Mouse (Mus musculus): ENCODE results near the gene Clcn7. TPM values are rescaled to one million over a fixed set of nuclear protein-coding genes. Genes with fewer than 3 reads are reported as not detected.
A peak's percentile ranks its signal among the peaks of the same experiment; 100 is the strongest.

The Clcn7 gene
- polyA plus RNA-seq, 1 experiment from 2014 or later = 23.1 TPM

DNA sequence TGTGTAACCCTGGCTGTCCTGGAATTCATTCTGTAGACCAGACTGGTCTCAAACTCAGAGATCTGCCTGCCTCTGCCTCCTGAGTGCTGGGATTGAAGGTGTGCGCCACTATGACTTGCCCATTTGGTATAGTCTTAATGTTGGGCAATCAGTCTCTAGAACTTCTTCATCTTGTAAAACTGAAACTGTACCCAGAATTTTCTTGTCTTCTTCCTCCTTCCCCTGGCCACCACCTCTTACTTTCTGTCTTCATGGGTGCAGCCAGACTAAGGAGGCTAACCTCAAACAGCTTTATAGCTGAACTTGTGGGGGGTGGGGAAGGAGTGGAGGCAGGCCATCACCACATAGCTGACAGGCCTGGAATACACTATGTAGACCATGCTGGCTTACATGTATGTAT lies 5.6 kb downstream of the Clcn7 start:
- no peak overlapping the region for H3K4me3 ChIP-seq
- DNase-seq (ENCODE audit: low spot score) = no peak
- H3K27ac ChIP-seq (replicated peaks) = no peak overlapping the region
- H3K9me3 ChIP-seq (replicated peaks) = no peaks in the 10 kb centered on the region
- 93% methylated on average over 1 of the region's 1 CpGs for WGBS
- no peaks in the 10 kb centered on the region for H3K27me3 ChIP-seq (ENCODE audit: low read depth, poor library complexity, severe bottlenecking)
- peaks cover 10% of the 10 kb centered on the region for H3K4me1 ChIP-seq
- H3K36me3 ChIP-seq = 0 out of 2 replicates have a peak, but pooled peaks cover 28% of the 10 kb centered on the region

DNA sequence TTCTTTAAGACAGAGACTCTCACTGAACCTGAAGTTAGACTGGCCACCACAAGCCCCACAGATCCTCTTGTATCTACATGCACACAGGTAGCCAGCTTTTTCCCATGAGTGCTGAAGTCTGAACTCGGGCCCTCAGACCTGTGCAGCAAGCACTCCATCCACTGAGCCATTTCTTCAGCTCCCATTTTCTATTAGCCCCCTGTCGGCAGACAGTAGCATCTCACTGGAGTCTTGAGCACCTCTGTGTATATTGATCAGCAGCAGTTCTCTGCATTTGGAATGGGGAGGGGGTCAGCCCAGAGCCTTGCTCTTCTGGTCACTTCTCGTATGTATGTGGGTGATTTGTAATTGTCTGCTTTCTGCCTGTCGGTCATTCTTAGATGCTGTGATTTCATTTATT lies 6.8 kb downstream of the Clcn7 start:
- no peak for DNase-seq (ENCODE audit: low spot score)
- H3K36me3 ChIP-seq = peaks cover 35% of the 10 kb centered on the region
- no peaks in the 10 kb centered on the region for H3K9me3 ChIP-seq (replicated peaks)
- no peak overlapping the region for H3K4me3 ChIP-seq
- WGBS = 71% methylated on average over 4 of the region's 4 CpGs
- no peaks in the 10 kb centered on the region for H3K27me3 ChIP-seq (ENCODE audit: low read depth, poor library complexity, severe bottlenecking)
- no peaks in the 10 kb centered on the region for H3K4me1 ChIP-seq
- H3K27ac ChIP-seq (replicated peaks) = no peak overlapping the region

DNA sequence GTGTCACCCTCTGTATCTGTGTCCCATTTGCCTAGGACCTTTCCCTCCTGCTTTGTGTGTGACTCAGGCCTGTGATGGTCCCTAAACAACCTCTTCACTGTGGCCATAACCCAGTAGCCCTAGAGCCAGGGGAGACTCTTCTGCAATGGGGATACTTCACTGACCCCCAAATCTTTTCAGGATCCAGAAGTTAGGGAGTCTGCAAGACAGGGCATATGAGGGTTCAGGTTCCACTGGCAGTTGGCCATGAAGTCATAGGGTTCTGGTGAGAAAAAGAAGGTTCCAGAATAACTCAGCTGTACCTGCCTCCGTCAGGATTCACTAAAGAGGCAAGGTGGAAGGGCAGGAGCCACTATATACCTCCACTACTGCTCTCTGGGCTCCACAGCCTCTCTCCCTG lies 29.0 kb downstream of the Clcn7 start, which contains the start of gene Ccdc154:
TSS of gene Ccdc154 (plus strand) at position 301 of the 400 bp plus-strand sequence.
- no peak within 1 kb of the TSS for H3K27ac ChIP-seq (replicated peaks)
- peaks cover 43% of the 10 kb centered on the region for H3K36me3 ChIP-seq
- no peak for DNase-seq (ENCODE audit: low spot score)
- WGBS = 85% methylated on average over 1 of the region's 1 CpGs
- H3K4me3 ChIP-seq = no peak within 1 kb of the TSS
- H3K27me3 ChIP-seq (ENCODE audit: low read depth, poor library complexity, severe bottlenecking) = no peaks in the 10 kb centered on the region
- no peaks in the 10 kb centered on the region for H3K4me1 ChIP-seq
- H3K9me3 ChIP-seq (replicated peaks) = no peaks in the 10 kb centered on the region

DNA sequence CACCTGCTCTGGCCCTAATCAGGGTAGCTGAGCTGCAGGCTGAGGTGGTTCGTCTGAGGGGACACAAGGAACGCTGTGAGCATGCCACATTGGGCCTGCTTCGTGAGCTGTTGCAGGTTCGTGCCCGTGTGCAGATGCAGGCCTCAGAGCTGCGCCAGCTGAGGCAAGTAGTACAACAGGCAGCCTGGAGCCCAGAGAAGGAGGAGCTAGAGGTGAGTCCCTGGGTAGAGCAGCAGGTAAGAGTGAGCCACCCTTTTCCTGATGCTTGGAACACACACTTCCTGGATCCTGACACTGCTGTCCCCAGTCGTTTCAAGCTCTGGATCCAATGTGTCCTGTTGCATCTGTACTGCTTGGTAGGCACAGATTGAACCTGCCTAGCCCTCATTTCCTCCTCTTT lies 30.2 kb downstream of the Clcn7 start:
- Histone ChIP-seq H3K27ac (replicated peaks) (no peak overlapping the region), H3K27me3 (ENCODE audit: low read depth, poor library complexity, severe bottlenecking) (no peaks in the 10 kb centered on the region), H3K4me3 (no peak overlapping the region), H3K36me3 (peaks cover 32% of the 10 kb centered on the region), H3K4me1 (no peaks in the 10 kb centered on the region), H3K9me3 (replicated peaks) (no peaks in the 10 kb centered on the region)
- DNase-seq (ENCODE audit: low spot score) = no peak
- WGBS = 77% methylated on average over 7 of the region's 7 CpGs

DNA sequence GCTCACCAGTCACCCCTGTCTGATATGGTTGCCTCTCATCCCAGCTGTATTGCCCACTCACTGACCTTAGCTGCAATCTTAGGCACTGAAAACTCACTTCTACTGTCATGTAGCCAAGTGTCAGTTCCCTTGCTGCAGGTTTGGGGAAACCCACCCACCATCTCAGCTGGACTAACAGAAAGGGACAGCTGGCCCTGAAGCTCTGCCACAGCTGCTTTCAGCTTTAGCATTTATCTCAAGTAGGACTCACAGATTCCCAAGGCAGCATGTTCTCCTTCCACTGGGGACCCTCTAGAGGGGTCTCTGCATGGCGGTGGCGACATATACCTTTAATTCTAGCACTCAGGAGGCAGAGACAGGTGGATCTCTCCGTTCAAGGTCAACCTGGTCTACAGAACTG lies 31.6 kb downstream of the Clcn7 start:
- no peak for DNase-seq (ENCODE audit: low spot score)
- no peaks in the 10 kb centered on the region for H3K4me1 ChIP-seq
- peaks cover 19% of the 10 kb centered on the region for H3K36me3 ChIP-seq
- no peaks in the 10 kb centered on the region for H3K9me3 ChIP-seq (replicated peaks)
- H3K27ac ChIP-seq (replicated peaks) = no peak overlapping the region; the same call in 1 of the 2 replicates
- no peaks in the 10 kb centered on the region for H3K27me3 ChIP-seq (ENCODE audit: low read depth, poor library complexity, severe bottlenecking)
- WGBS = 91% methylated on average over 3 of the region's 3 CpGs
- no peak overlapping the region for H3K4me3 ChIP-seq

DNA sequence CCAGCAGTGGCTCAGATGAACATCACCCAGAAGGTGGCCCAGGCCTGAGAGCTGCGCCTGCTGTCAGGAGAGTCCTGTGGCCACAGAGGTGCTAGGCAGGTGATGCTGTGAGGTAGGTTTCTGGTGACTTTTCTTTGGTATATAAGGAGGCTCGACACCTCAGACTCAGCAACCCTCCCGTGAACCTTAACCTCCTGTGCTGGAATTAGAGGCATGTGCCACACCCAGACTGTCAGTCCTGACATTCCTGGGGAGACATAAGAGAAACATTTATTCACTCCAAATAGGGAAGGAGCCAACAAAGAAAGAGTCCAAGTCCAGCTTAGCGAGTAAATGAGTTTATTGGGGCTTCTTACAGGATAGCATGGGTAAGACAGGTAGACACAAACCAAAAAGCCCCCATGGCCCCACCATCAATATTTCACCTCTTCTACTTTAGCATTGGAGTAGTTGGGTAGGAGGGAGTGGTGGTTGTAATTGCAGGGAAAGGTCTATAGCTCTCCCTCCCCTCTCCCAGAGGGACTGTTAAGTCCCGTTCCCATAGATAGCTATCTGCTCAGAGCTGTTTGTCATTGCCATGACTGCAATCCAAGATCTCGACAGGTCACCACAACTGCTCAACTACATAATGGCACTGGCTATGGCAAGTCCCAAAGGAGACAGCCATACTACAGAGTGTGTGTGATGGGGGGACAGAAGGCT lies 32.9 kb downstream of the Clcn7 start:
- H3K4me3 ChIP-seq = no peak overlapping the region
- no peak overlapping the region for H3K27ac ChIP-seq (replicated peaks)
- H3K9me3 ChIP-seq (replicated peaks) = no peaks in the 10 kb centered on the region
- H3K36me3 ChIP-seq = peaks cover 6% of the 10 kb centered on the region
- H3K4me1 ChIP-seq = no peaks in the 10 kb centered on the region
- DNase-seq (ENCODE audit: low spot score) = no peak
- H3K27me3 ChIP-seq (ENCODE audit: low read depth, poor library complexity, severe bottlenecking) = no peaks in the 10 kb centered on the region
- 80% methylated on average over 6 of the region's 6 CpGs for WGBS

DNA sequence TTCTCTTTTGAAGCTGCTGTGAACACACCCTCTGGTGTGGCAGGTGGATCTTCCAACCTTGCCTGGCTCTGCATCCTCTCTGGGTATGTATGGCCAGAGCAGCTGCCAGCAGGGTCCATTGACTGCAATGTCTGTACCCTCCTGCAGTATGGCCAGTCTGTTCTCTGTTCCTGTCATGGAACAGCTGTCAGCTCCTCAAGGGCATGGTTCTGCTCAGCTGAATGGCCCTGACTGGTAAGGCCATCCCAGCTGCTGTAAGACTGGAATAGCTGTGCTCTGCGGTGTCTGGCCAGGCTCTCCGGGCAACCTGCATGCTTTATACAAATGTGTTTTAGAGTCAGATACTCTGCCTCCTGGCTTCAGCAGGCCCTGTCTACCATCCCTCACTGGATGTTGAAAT lies 36.5 kb downstream of the Clcn7 start:
- DNase-seq (ENCODE audit: low spot score) = no peak
- H3K4me1 ChIP-seq = no peaks in the 10 kb centered on the region
- WGBS = 88% methylated on average over 2 of the region's 2 CpGs

DNA sequence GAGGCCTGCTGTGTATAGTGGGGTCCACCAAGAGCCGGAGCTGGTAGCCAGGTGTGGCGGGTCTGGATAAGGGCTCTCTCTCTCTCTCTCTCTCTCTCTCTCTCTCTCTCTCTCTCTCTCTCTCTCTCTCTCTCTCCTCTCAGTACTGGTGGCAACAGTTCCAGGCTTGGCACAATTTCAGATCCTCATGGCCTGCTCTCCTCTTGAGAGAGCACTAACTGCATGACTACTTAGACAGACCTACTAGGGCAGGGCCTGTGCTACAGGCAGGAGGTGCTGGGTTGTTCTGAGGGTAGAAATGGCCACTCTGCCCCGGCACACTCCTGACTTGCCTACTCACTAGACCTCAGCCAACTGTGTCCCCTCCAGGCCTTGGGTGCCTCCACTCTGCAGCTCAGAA lies 39.4 kb downstream of the Clcn7 start:
- H3K36me3 ChIP-seq = no peaks in the 10 kb centered on the region
- H3K27me3 ChIP-seq (ENCODE audit: low read depth, poor library complexity, severe bottlenecking) = no peaks in the 10 kb centered on the region
- DNase-seq (ENCODE audit: low spot score) = no peak
- no peak overlapping the region for H3K27ac ChIP-seq (replicated peaks)
- WGBS = 88% methylated on average over 3 of the region's 3 CpGs
- H3K9me3 ChIP-seq (replicated peaks) = no peaks in the 10 kb centered on the region
- H3K4me1 ChIP-seq = peaks cover 7% of the 10 kb centered on the region; the same call in 1 of the 2 replicates
- no peak overlapping the region for H3K4me3 ChIP-seq

More for the DNA sequence above, 36.5 kb downstream of the Clcn7 start:
- Histone ChIP-seq H3K4me3 (no peak overlapping the region), H3K9me3 (replicated peaks) (no peaks in the 10 kb centered on the region), H3K36me3 (no peaks in the 10 kb centered on the region), H3K27ac (replicated peaks) (no peak overlapping the region), H3K27me3 (ENCODE audit: low read depth, poor library complexity, severe bottlenecking) (no peaks in the 10 kb centered on the region)

DNA sequence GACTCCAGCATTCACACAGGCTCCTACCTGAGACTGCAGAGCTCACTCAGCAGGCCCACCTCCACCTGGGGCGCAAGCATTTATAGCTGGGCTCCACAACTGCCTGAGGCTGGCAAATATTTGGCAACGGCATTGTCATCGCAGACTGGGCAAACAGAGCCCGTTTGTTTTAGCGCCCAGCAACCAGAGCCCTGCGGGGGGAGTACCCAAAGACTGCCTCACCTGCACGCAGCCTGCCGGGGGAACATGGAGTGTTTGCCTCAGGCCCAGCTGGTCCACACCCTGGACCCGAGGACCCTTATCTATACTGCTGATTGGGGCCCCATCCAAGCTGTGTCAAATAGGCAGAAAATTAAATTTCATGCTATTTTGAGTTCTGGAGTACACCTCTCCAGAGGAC lies 42.2 kb downstream of the Clcn7 start, which contains the start of gene Gm38655:
TSS of gene Gm38655 (minus strand) at position 61 of the 400 bp plus-strand sequence.
- H3K9me3 ChIP-seq (replicated peaks) = no peaks in the 10 kb centered on the region
- H3K27ac ChIP-seq (replicated peaks) = no peak within 1 kb of the TSS
- DNase-seq (ENCODE audit: low spot score) = no peak
- no peak within 1 kb of the TSS for H3K4me3 ChIP-seq
- H3K4me1 ChIP-seq = peaks cover 7% of the 10 kb centered on the region; the same call in 1 of the 2 replicates
- H3K27me3 ChIP-seq (ENCODE audit: low read depth, poor library complexity, severe bottlenecking) = no peaks in the 10 kb centered on the region
- 73% methylated on average over 9 of the region's 9 CpGs for WGBS
- no peaks in the 10 kb centered on the region for H3K36me3 ChIP-seq

DNA sequence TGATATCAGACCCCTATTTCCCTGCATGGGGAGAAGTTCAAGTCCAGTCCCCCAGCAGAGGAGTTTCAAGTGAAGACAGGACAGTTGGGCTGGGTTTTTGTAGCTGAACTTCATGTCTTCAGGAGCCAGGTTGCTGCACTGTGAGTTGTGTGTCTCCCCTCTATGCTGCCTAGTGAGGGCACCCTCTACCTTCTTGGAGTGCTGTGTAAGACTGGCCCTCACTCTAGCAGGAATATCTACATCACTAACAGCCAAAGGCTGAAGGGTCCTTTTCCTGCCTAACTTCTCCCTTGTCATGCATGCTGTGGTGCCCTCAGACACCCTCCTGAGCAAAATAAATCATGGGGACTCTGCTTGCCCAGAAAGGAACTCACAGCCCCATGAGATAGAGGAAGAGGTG lies 50.0 kb downstream of the Clcn7 start:
- Histone ChIP-seq H3K4me1 (peaks cover 38% of the 10 kb centered on the region), H3K27ac (replicated peaks) (peak overlapping the region; percentile 91; the same call in 1 of the 2 replicates), H3K4me3 (peak overlapping the region; percentile 99), H3K36me3 (0 out of 2 replicates have a peak, but pooled peaks cover 7% of the 10 kb centered on the region), H3K27me3 (ENCODE audit: low read depth, poor library complexity, severe bottlenecking) (0 out of 2 replicates have a peak, but pooled peaks cover 8% of the 10 kb centered on the region), H3K9me3 (replicated peaks) (no peaks in the 10 kb centered on the region)
- DNase-seq (ENCODE audit: low spot score) = no peak

DNA sequence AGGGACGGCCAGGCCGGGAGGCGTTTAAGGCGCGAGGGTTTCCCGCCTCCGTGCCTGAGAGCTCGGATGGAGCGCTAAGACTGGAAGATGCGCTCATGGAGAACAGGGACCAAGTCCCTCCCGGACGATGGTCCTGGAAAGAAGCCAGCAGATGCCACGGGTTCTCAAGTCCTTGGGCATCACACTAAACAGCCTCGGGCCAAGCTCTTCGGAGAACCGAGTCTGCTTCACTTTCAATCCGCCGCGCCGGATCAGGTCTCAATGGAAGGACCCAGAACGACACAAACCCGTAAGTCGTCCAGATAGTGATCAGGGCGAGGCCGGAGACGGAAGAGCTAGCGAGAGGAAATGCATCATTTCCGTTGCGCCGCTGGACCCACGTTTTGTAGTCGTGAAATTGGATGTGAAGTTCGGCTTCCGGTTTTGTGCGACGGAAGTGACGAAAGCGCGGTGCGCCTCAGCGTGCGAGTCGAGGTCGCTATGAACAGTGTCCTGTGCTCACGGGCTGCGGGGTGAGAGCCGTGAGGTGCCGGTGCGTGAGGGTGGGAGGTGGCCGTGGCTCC lies 51.0 kb downstream of the Clcn7 start, which contains the start of gene BC003965:
TSS of gene BC003965 (plus strand) at position 426 of the 563 bp plus-strand sequence.
- H3K27me3 ChIP-seq (ENCODE audit: low read depth, poor library complexity, severe bottlenecking) = 0 out of 2 replicates have a peak, but pooled peaks cover 8% of the 10 kb centered on the region
- H3K4me3 ChIP-seq = peak within 1 kb of the TSS; percentile 99
- peaks cover 44% of the 10 kb centered on the region for H3K4me1 ChIP-seq
- DNase-seq (ENCODE audit: low spot score) = peak; percentile 98
- H3K36me3 ChIP-seq = 0 out of 2 replicates have a peak, but pooled peaks cover 7% of the 10 kb centered on the region
- peak within 1 kb of the TSS; percentile 91 for H3K27ac ChIP-seq (replicated peaks)
- H3K9me3 ChIP-seq (replicated peaks) = no peaks in the 10 kb centered on the region
- under 1% methylated on average over 50 of the region's 50 CpGs for WGBS

DNA sequence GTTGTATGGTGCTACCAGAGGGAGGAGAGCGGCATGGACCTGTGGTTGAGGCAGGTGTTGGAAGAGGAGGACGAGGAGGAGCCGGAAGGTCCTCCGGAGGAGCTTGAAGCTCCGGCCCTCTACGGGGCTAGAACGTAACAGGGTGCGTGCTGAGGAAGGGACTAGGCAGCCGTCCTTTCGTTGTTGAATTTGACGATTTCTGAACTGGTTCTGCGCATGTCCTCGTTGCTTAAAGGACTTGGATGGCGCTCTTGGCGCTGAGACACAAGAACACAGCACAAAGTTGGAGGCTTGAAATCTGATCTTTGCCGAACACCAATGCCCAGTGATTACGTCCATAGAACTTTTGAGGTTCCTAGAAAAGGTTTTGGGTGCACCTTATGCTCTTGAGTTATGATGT lies 51.8 kb downstream of the Clcn7 start:
- Histone ChIP-seq H3K9me3 (replicated peaks) (no peaks in the 10 kb centered on the region), H3K4me3 (peak overlapping the region; percentile 99), H3K27ac (replicated peaks) (peak overlapping the region; percentile 91), H3K36me3 (0 out of 2 replicates have a peak, but pooled peaks cover 7% of the 10 kb centered on the region), H3K4me1 (peaks cover 52% of the 10 kb centered on the region), H3K27me3 (ENCODE audit: low read depth, poor library complexity, severe bottlenecking) (0 out of 2 replicates have a peak, but pooled peaks cover 8% of the 10 kb centered on the region)
- 10% methylated on average over 17 of the region's 17 CpGs for WGBS
- DNase-seq (ENCODE audit: low spot score) = no peak

DNA sequence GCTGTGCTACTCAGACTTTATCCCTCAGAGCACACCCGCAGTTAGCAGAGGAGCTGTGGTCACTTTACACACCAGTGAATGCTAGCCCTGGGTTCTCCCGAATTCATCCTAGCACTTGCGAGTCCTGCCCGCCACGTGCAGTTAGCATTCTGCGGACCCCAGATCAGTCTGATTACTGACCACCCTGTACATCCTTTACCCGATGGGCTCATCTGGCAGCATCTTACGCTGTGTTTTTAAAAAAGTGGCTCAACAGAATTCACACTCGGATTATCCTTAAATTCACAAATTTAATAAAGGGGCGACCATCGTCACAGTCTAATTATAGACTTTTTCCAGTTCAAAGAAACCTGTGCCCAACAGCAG lies 54.6 kb downstream of the Clcn7 start:
- Histone ChIP-seq H3K27ac (replicated peaks) (peak overlapping the region; percentile 91), H3K4me1 (peaks cover 52% of the 10 kb centered on the region), H3K27me3 (ENCODE audit: low read depth, poor library complexity, severe bottlenecking) (no peaks in the 10 kb centered on the region), H3K4me3 (peak overlapping the region; percentile 99), H3K9me3 (replicated peaks) (no peaks in the 10 kb centered on the region), H3K36me3 (peaks cover 19% of the 10 kb centered on the region; the same call in 1 of the 2 replicates)
- DNase-seq (ENCODE audit: low spot score) = no peak
- 6% methylated on average over 11 of the region's 11 CpGs for WGBS

All from midbrain, embryonic 10.5 days (tissue).